Mouse (Mus musculus) olfactory bulb, adult 2 months (tissue): ENCODE data around the gene Tmem198. TPM values are rescaled to one million over a fixed set of nuclear protein-coding genes. Genes with fewer than 3 reads are reported as not detected.

ENCODE experiments used
- H3K27ac ChIP-seq: fragments of 200-500 bp; 2 replicates; pipeline ENCODE4 v1.5.1; 2012; ENCODE audit warnings: low read depth, low read length; ENCODE audit not compliant: insufficient read depth
- H3K4me1 ChIP-seq: fragments of 200-500 bp; 2 replicates; pipeline ENCODE4 v1.6.1; 2012; ENCODE audit warnings: low read length; ENCODE audit not compliant: control insufficient read depth, insufficient read depth
- H3K4me3 ChIP-seq: fragments of 200-500 bp; 2 replicates; pipeline ENCODE4 v1.5.1; 2012; ENCODE audit warnings: mild to moderate bottlenecking, low read depth, low read length, moderate library complexity; ENCODE audit not compliant: insufficient read depth
- CTCF ChIP-seq: fragments of 200-500 bp; IDR thresholded peaks from 2 replicates; pipeline ENCODE4 v1.5.1; 2012; ENCODE audit warnings: low read depth, mild to moderate bottlenecking, low read length, moderate library complexity; ENCODE audit not compliant: insufficient read depth
- POLR2A ChIP-seq: fragments of 200-500 bp; IDR thresholded peaks from 2 replicates; pipeline ENCODE4 v1.6.1; 2012; ENCODE audit warnings: mild to moderate bottlenecking, low read depth, low read length, moderate library complexity; ENCODE audit not compliant: insufficient read depth
- WGBS: fragments of 180-500 bp; shearing (Covaris S2); methylation state at CpG from one replicate; pipeline ENCODE4 v1.1.7; 2018; 5-methylcytosine and 5-hydroxymethylcytosine counted together
- polyA plus RNA-seq: library from polyadenylated mRNA; stranded (reverse); fragments of >200 nt; gene quantifications from 2 replicates; pipeline ENCODE4 v1.2.4, GENCODE M21; 2012; ENCODE audit warnings: low replicate concordance; ENCODE audit not compliant: missing spikeins, insufficient read depth, insufficient read length

The Tmem198 gene
- polyA plus RNA-seq, 1 experiment: not detected

- Histone ChIP-seq H3K27ac (peak overlapping the region; percentile 69), H3K4me3 (no peak overlapping the region), H3K4me1 (peaks cover 71% of the 10 kb centered on the region)
- no peak for TF ChIP-seq CTCF
- no peak for TF ChIP-seq POLR2A
- 48% methylated on average over 3 of the region's 3 CpGs for WGBS
Observed at GRCm38 (mm10) chr1:75444208-75444607, 35.1 kb upstream of the Tmem198 start.

GRCm38 (mm10) chr1:75445141-75445701 is 34.1 kb upstream of the Tmem198 start:
- Histone ChIP-seq H3K27ac (peak overlapping the region; percentile 35), H3K4me3 (no peak overlapping the region), H3K4me1 (peaks cover 81% of the 10 kb centered on the region)
- 1% methylated on average over 9 of the region's 9 CpGs for WGBS
- no peak for TF ChIP-seq POLR2A
- TF ChIP-seq CTCF: no peak

DNA sequence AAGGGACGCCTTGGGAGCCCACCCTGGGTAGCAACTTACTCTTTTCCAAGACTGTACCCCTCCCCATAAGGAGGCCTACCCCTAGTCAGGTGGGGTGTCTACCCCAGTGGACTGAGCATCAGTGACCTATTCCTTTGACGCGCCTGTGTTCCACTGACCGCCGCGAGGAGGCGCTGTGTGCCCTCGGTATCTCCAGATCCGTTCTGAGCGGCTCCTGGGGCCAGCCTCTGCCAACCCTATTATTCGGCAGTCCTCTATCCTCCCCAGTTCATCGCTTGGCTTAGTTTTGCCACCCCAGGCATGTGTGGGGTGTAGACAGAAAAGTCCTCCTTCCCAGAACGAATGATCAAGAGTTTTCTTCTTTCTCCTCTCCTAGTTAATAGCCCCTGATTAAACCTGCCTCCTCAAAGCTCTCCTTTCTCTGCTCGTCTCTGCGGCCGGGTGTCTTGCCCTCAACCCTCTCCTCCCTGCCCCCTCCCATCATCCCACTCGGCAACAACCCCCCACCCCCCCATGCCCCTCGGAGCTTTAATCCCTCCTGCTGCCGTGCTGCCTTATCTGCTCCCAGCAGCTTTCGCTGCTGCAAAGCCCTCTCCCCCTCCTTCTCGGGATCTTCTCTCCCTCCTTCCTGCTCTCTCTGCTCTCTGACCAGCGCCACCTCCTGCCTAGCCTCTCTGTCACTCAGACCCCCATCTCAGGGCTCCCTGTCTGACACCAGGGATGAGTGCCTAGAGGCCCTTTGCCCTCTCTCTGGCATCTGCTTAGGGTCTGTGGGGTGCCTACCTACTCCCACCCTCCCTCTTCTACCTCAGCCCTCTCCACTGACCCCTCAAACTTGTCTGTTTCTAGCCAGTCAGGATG is 33.4 kb upstream of the Tmem198 start:
- H3K4me1 ChIP-seq: peaks cover 89% of the 10 kb centered on the region

DNA sequence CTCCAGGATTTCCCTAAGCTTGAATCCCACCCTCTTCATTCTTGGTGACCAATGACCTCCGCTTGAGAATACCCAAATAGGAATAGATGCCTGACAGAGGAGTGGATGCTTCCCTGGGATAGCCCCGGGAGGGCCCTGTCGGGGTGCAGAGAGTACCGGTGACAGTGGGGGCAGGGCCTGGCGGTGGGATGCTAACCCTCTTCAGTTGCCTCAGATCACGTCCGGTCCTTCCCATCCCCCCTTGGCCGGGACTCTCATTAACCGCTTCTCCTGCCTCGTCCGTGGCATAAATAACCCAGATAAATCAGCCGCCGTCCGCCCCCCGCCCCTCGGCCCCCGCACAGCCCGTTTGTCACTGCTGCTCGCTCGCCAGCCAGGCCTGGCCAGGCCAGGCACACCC is 32.7 kb upstream of the Tmem198 start:
- peak overlapping the region; percentile 63 for H3K27ac ChIP-seq
- TF ChIP-seq POLR2A (no peak), CTCF (no peak)
- H3K4me1 ChIP-seq: peaks cover 91% of the 10 kb centered on the region
- H3K4me3 ChIP-seq: no peak overlapping the region
- WGBS: 12% methylated on average over 20 of the region's 20 CpGs

More for the DNA sequence above, 33.4 kb upstream of the Tmem198 start:
- Histone ChIP-seq H3K4me3 (no peak overlapping the region), H3K27ac (peak overlapping the region; percentile 63)
- 2% methylated on average over 22 of the region's 22 CpGs for WGBS
- no peak for TF ChIP-seq POLR2A
- peak; percentile 93 for TF ChIP-seq CTCF

- Histone ChIP-seq H3K27ac (0 out of 2 replicates have a peak overlapping the region, but pooled peaks have one; percentile 18), H3K4me3 (no peak overlapping the region), H3K4me1 (peaks cover 93% of the 10 kb centered on the region)
- no peak for TF ChIP-seq POLR2A
- TF ChIP-seq CTCF: no peak
- 16% methylated on average over 10 of the region's 10 CpGs for WGBS
Observed at GRCm38 (mm10) chr1:75447265-75448051, 31.9 kb upstream of the Tmem198 start.

GRCm38 (mm10) chr1:75448052-75448431 is 31.3 kb upstream of the Tmem198 start:
- no peak overlapping the region for H3K27ac ChIP-seq
- peaks cover 92% of the 10 kb centered on the region for H3K4me1 ChIP-seq
- TF ChIP-seq POLR2A (no peak), CTCF (no peak)
- no peak overlapping the region for H3K4me3 ChIP-seq
- WGBS: 18% methylated on average over 7 of the region's 7 CpGs

DNA sequence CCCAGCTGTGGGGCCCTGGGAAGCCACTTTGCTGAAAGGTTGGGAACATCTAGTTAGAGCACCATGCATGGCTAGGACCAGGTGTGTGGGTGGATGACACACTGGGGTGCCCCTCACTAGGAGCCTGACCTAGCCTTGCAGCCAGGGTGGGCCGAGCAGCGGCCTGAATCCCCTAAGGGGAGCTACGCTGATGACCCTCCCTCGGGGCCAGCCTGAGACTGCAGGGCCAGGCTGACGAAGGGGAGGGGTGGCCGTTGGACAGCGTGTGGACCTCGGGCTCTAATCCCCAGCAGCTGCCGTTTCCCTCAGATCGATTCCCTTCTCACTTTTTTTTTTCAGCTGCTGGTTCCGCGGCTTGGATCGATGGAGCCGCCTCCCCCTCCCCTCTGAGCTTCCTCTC is 30.4 kb upstream of the Tmem198 start:
- TF ChIP-seq POLR2A (no peak), CTCF (no peak)
- Histone ChIP-seq H3K4me1 (peaks cover 90% of the 10 kb centered on the region), H3K27ac (no peak overlapping the region), H3K4me3 (peak overlapping the region; percentile 1; the same call in 1 of the 2 replicates)
- WGBS: 13% methylated on average over 14 of the region's 14 CpGs

- 30% methylated on average over 8 of the region's 8 CpGs for WGBS
- TF ChIP-seq POLR2A (no peak), CTCF (no peak)
- Histone ChIP-seq H3K4me3 (peak overlapping the region; percentile 36), H3K4me1 (peaks cover 89% of the 10 kb centered on the region), H3K27ac (no peak overlapping the region)
Observed at GRCm38 (mm10) chr1:75449377-75450135, 29.8 kb upstream of the Tmem198 start.
